Mouse (Mus musculus): ENCODE measurements at regions not wholly inside any gene's neighbourhood (a gene's known extent, or its start where the extent isn't known, plus 50 kb on each side); places are given as distances from the start of the nearest gene placed in this dataset.
"Not testable (repeated sequence)": the region's sequence is repeated elsewhere in the genome, so short reads cannot be mapped to it uniquely, and the experiment has no call there.

GRCm38 (mm10) chr2:146732891-146733290 is 122.8 kb upstream of the Kiz start:
- not testable (repeated sequence) for H3K4me2 ChIP-seq (replicated peaks); H3K9me3 ChIP-seq; ATAC-seq (ENCODE audit: low FRiP score, low read depth); H3K27me3 ChIP-seq (replicated peaks); H3K4me1 ChIP-seq; H3K9ac ChIP-seq; H3K4me3 ChIP-seq; H3K36me3 ChIP-seq; H3K27ac ChIP-seq
- 90% methylated on average over 2 of the region's 2 CpGs for WGBS

DNA sequence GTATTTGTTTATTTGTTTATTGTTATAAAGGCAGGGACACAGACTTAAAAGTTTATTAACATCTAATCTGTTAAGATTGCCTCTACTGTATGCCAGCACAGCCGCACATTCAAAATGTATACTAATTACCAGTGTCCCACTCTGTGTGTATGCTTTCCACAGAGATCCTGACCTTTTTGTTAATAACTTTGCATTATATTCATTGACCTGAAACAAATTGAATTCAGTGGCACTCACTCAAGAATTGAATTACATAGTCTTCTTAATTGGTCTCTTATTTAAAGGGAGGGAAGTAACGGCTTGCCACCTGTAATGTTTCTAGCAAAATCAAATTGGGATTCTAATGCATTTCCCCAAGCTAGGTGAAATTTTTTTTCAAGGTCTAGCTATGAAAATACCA is 111.3 kb upstream of the Kiz start:
- H3K4me1 ChIP-seq: 0 out of 2 replicates have a peak, but pooled peaks cover 2% of the 10 kb centered on the region
- H3K4me2 ChIP-seq (replicated peaks): no peak overlapping the region
- 77% methylated on average over 2 of the region's 2 CpGs for WGBS
- H3K9ac ChIP-seq: no peak overlapping the region
- H3K9me3 ChIP-seq: no peaks in the 10 kb centered on the region
- no peak overlapping the region for H3K27ac ChIP-seq
- H3K4me3 ChIP-seq: no peak overlapping the region
- H3K27me3 ChIP-seq (replicated peaks): 0 out of 2 replicates have a peak, but pooled peaks cover 4% of the 10 kb centered on the region
- H3K36me3 ChIP-seq: no peaks in the 10 kb centered on the region
- no peak for ATAC-seq (ENCODE audit: low FRiP score, low read depth)

GRCm38 (mm10) chr2:146745012-146745682 is 110.5 kb upstream of the Kiz start:
- WGBS: 81% methylated on average over 18 of the region's 18 CpGs
- H3K4me2 ChIP-seq (replicated peaks): no peak overlapping the region
- no peak for ATAC-seq (ENCODE audit: low FRiP score, low read depth)
- H3K4me3 ChIP-seq: no peak overlapping the region
- H3K9me3 ChIP-seq: no peaks in the 10 kb centered on the region
- H3K27me3 ChIP-seq (replicated peaks): 0 out of 2 replicates have a peak, but pooled peaks cover 4% of the 10 kb centered on the region
- H3K36me3 ChIP-seq: no peaks in the 10 kb centered on the region
- H3K27ac ChIP-seq: no peak overlapping the region
- 0 out of 2 replicates have a peak, but pooled peaks cover 2% of the 10 kb centered on the region for H3K4me1 ChIP-seq
- H3K9ac ChIP-seq: no peak overlapping the region

- no peaks in the 10 kb centered on the region for H3K9me3 ChIP-seq
- H3K9ac ChIP-seq: no peak overlapping the region
- 0 out of 2 replicates have a peak, but pooled peaks cover 4% of the 10 kb centered on the region for H3K27me3 ChIP-seq (replicated peaks)
- H3K4me3 ChIP-seq: no peak overlapping the region
- H3K4me2 ChIP-seq (replicated peaks): no peak overlapping the region; the same call in 1 of the 2 replicates
- H3K27ac ChIP-seq: no peak overlapping the region
- H3K4me1 ChIP-seq: 0 out of 2 replicates have a peak, but pooled peaks cover 2% of the 10 kb centered on the region
- H3K36me3 ChIP-seq: no peaks in the 10 kb centered on the region
- 0 out of 2 replicates have a peak, but pooled peaks have one; percentile 33 for ATAC-seq (ENCODE audit: low FRiP score, low read depth)
- 70% methylated on average over 12 of the region's 12 CpGs for WGBS
Measured at GRCm38 (mm10) chr2:146745683-146746047, 110.0 kb upstream of the Kiz start.

- Histone ChIP-seq H3K9me3 (no peaks in the 10 kb centered on the region), H3K27ac (no peak overlapping the region), H3K27me3 (replicated peaks) (no peaks in the 10 kb centered on the region), H3K9ac (no peak overlapping the region), H3K4me2 (replicated peaks) (no peak overlapping the region), H3K4me3 (no peak overlapping the region), H3K4me1 (no peaks in the 10 kb centered on the region), H3K36me3 (no peaks in the 10 kb centered on the region)
- no peak for ATAC-seq (ENCODE audit: low FRiP score, low read depth)
- WGBS: 41% methylated on average over 2 of the region's 2 CpGs
Measured at GRCm38 (mm10) chr2:146753988-146754387, 101.7 kb upstream of the Kiz start.

- 35% methylated on average over 18 of the region's 18 CpGs for WGBS
- Histone ChIP-seq H3K27me3 (replicated peaks) (no peaks in the 10 kb centered on the region), H3K27ac (no peak overlapping the region), H3K4me2 (replicated peaks) (peak overlapping the region; percentile 32), H3K9me3 (no peaks in the 10 kb centered on the region), H3K36me3 (no peaks in the 10 kb centered on the region), H3K4me1 (peaks cover 28% of the 10 kb centered on the region), H3K4me3 (no peak overlapping the region), H3K9ac (no peak overlapping the region)
- peak; percentile 74 for ATAC-seq (ENCODE audit: low FRiP score, low read depth)
Measured at GRCm38 (mm10) chr2:146763522-146764144, 92.0 kb upstream of the Kiz start.

GRCm38 (mm10) chr2:146764313-146765255 is 91.1 kb upstream of the Kiz start:
- no peak overlapping the region for H3K9ac ChIP-seq
- no peaks in the 10 kb centered on the region for H3K27me3 ChIP-seq (replicated peaks)
- no peak for ATAC-seq (ENCODE audit: low FRiP score, low read depth)
- H3K4me3 ChIP-seq: no peak overlapping the region
- 53% methylated on average over 12 of the region's 12 CpGs for WGBS
- H3K36me3 ChIP-seq: no peaks in the 10 kb centered on the region
- H3K9me3 ChIP-seq: no peaks in the 10 kb centered on the region
- no peak overlapping the region for H3K27ac ChIP-seq
- H3K4me1 ChIP-seq: peaks cover 28% of the 10 kb centered on the region
- no peak overlapping the region for H3K4me2 ChIP-seq (replicated peaks)

GRCm38 (mm10) chr2:146774876-146775275 is 80.8 kb upstream of the Kiz start:
- 32% methylated on average over 2 of the region's 2 CpGs for WGBS
- ATAC-seq (ENCODE audit: low FRiP score, low read depth): no peak
- H3K27ac ChIP-seq: no peak overlapping the region

DNA sequence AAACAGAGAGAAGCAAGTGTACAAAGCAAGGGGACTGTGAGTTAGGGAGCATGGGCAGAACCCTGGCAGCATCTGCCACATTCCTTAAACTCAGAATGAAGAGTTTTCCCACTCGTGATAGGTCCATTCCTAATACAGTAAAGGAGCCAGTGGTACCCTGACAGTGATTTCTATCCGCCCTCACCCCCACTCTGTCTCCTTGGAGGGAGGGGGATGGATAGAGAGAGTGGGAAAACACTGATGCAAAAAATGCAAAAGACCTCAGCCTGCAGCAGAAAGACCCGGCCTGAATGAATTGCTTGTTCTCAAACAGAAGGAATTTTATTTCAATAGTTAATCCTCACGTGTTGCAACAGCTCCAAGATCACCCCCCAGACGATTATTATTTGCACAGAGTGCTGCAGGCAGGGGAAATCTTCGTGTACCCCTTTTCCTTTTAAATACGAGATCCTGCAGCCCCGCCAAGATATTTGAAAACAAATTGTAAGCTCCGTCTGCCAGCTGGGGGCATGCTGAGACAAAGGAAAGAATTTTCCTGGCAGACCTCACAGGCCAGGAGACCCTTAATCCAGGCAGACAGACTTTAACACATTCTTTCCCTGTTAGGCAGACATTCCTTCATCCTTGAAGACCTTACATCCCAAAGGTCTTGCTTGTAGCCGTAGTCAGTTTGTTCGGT is 68.4 kb upstream of the Kiz start:
- H3K27me3 ChIP-seq (replicated peaks): no peaks in the 10 kb centered on the region
- H3K36me3 ChIP-seq: no peaks in the 10 kb centered on the region
- peaks cover 16% of the 10 kb centered on the region; the same call in 1 of the 2 replicates for H3K4me1 ChIP-seq
- peak overlapping the region; percentile 32 for H3K4me2 ChIP-seq (replicated peaks)
- peak; percentile 49; the same call in 1 of the 2 replicates for ATAC-seq (ENCODE audit: low FRiP score, low read depth)
- H3K27ac ChIP-seq: no peak overlapping the region
- H3K4me3 ChIP-seq: no peak overlapping the region
- H3K9ac ChIP-seq: no peak overlapping the region
- WGBS: 17% methylated on average over 11 of the region's 11 CpGs
- no peaks in the 10 kb centered on the region for H3K9me3 ChIP-seq

More at GRCm38 (mm10) chr2:146774876-146775275, 80.8 kb upstream of the Kiz start:
- no peak overlapping the region for H3K4me3 ChIP-seq
- no peaks in the 10 kb centered on the region for H3K27me3 ChIP-seq (replicated peaks)
- no peak overlapping the region for H3K4me2 ChIP-seq (replicated peaks)
- no peak overlapping the region for H3K9ac ChIP-seq
- H3K4me1 ChIP-seq: no peaks in the 10 kb centered on the region
- H3K9me3 ChIP-seq: no peaks in the 10 kb centered on the region
- no peaks in the 10 kb centered on the region for H3K36me3 ChIP-seq

DNA sequence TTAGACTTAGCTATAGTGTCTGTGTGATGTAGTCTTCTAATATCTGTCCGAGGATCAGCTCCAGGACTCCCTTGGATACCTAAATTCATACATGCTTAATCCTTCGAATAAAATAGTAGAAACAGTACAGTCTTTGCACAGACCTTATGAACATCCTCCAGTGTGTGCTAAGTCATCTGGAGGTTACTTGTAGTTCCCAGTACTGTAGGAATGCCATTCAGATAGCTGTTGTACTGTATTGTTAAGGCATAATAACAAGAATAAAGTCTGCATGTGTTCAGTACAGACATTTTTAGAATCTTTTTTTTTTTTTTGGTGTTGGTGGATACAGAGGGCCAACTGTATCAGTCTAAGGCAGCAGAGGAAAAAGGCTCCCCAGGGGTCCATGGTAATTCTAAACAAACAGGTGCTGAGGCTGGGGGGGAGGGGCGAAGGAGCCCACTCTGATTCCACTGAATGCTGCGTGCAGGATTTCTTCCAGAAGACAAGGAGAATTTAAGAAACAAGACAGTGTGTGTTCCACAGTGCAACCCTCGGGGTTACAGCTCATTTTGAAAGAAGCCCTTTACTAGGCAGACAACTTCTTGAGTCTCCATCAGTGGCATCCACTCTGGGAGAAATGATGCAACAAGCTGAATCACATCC is 67.7 kb upstream of the Kiz start:
- Histone ChIP-seq H3K36me3 (no peaks in the 10 kb centered on the region), H3K9ac (no peak overlapping the region), H3K27ac (no peak overlapping the region), H3K4me1 (peaks cover 16% of the 10 kb centered on the region; the same call in 1 of the 2 replicates), H3K27me3 (replicated peaks) (no peaks in the 10 kb centered on the region), H3K9me3 (no peaks in the 10 kb centered on the region), H3K4me2 (replicated peaks) (no peak overlapping the region), H3K4me3 (no peak overlapping the region)
- ATAC-seq (ENCODE audit: low FRiP score, low read depth): peak; percentile 59
- 53% methylated on average over 5 of the region's 5 CpGs for WGBS

GRCm38 (mm10) chr2:146792844-146793420 is 62.7 kb upstream of the Kiz start:
- no peak overlapping the region for H3K27ac ChIP-seq
- no peaks in the 10 kb centered on the region for H3K27me3 ChIP-seq (replicated peaks)
- no peaks in the 10 kb centered on the region; the same call in 1 of the 2 replicates for H3K9me3 ChIP-seq
- no peak overlapping the region for H3K4me2 ChIP-seq (replicated peaks)
- peaks cover 5% of the 10 kb centered on the region; the same call in 1 of the 2 replicates for H3K4me1 ChIP-seq
- no peaks in the 10 kb centered on the region for H3K36me3 ChIP-seq
- no peak overlapping the region for H3K9ac ChIP-seq
- ATAC-seq (ENCODE audit: low FRiP score, low read depth): no peak
- WGBS: 87% methylated on average over 6 of the region's 6 CpGs
- no peak overlapping the region for H3K4me3 ChIP-seq

All from neural tube, embryonic 12.5 days (tissue).